Mouse (Mus musculus) CH12.LX (cell line): ENCODE data around the gene Gm49337.

Source experiments
- BHLHE40 ChIP-seq: IDR thresholded peaks from 2 replicates; pipeline ENCODE4 v1.6.1; 2011; ENCODE audit warnings: mild to moderate bottlenecking, low read depth, low read length, improper control_type of control experiment
- CTCF ChIP-seq, 2 experiments: IDR thresholded peaks in 1 of 2; conservative IDR thresholded peaks in 1 of 2; 2 replicates each; pipeline ENCODE4 v1.5.1; 2011 to 2012; ENCODE audit warnings: low read depth in 2 of 2, low read length in 2 of 2, improper control_type of control experiment in 1 of 2, inconsistent platforms in 1 of 2, mild to moderate bottlenecking in 1 of 2, moderate library complexity in 1 of 2
- ELF1 ChIP-seq: IDR thresholded peaks from 2 replicates; pipeline ENCODE4 v1.6.1; 2014; ENCODE audit warnings: low read depth, mild to moderate bottlenecking, inconsistent platforms, low read length, improper control_type of control experiment
- HCFC1 ChIP-seq: IDR thresholded peaks from 2 replicates; pipeline ENCODE4 v1.6.1; 2012; ENCODE audit warnings: low read depth, mild to moderate bottlenecking, inconsistent platforms, low read length, improper control_type of control experiment
- MXI1 ChIP-seq: IDR thresholded peaks from 2 replicates; pipeline ENCODE4 v1.6.1; 2011; ENCODE audit warnings: mild to moderate bottlenecking, low read depth, low read length, improper control_type of control experiment
- NELFE ChIP-seq: IDR thresholded peaks from 2 replicates; pipeline ENCODE4 v1.6.1; 2011; ENCODE audit warnings: low read depth, low read length, improper control_type of control experiment
- POLR2A ChIP-seq: IDR thresholded peaks from 2 replicates; pipeline ENCODE4 v1.6.1; 2011; ENCODE audit warnings: low read depth, mild to moderate bottlenecking, improper control_type of control experiment, low read length
- RAD21 ChIP-seq: IDR thresholded peaks from 2 replicates; pipeline ENCODE4 v1.6.1; 2011; ENCODE audit warnings: low read depth, mild to moderate bottlenecking, low read length, improper control_type of control experiment, moderate library complexity

- TF ChIP-seq NELFE (no peak), CTCF (conservative IDR thresholded peaks at IDR 0.05 in 1 of 2, IDR thresholded peaks at IDR 0.05 in 1 of 2; ENCODE audit: low read depth in 2 of 2, low read length in 2 of 2) (no peak), BHLHE40 (no peak), POLR2A (no peak), HCFC1 (no peak), MXI1 (no peak), RAD21 (no peak), ELF1 (no peak)
Observed at GRCm38 (mm10) chr4:116204422-116204821, 31.2 kb downstream of the Gm49337 start.
